Mouse (Mus musculus): ENCODE results near the gene Olfr467.
"Not testable (repeated sequence)": the region's sequence is repeated elsewhere in the genome, so short reads cannot be mapped to it uniquely, and the experiment has no call there.

Gene Olfr467

GRCm38 (mm10) chr7:107811963-107812362 lies at the start of gene Olfr467:
Gene Olfr467, plus strand, starts transcription at chr7:107812263.
- DNase-seq = no peak

- DNase-seq = no peak
Observed at GRCm38 (mm10) chr7:107770812-107771211, 41.3 kb upstream of the Olfr467 start.

GRCm38 (mm10) chr7:107778216-107778615 lies 33.8 kb upstream of the Olfr467 start:
- DNase-seq = no peak

- DNase-seq = peak; percentile 18
Observed at GRCm38 (mm10) chr7:107779611-107780010, 32.5 kb upstream of the Olfr467 start.

- DNase-seq = peak; percentile 40
Observed at GRCm38 (mm10) chr7:107787977-107788620, 24.0 kb upstream of the Olfr467 start.

- DNase-seq = no peak
Observed at GRCm38 (mm10) chr7:107796500-107796899, 15.6 kb upstream of the Olfr467 start.

- DNase-seq = no peak
Observed at GRCm38 (mm10) chr7:107801108-107801507, 11.0 kb upstream of the Olfr467 start, which contains the start of gene Ovch2. Gene Ovch2, minus strand, starts transcription at chr7:107801208.

- DNase-seq = no peak
Observed at GRCm38 (mm10) chr7:107802138-107802537, 9.9 kb upstream of the Olfr467 start.

- DNase-seq = peak; percentile 14
Observed at GRCm38 (mm10) chr7:107819442-107819841, 7.4 kb downstream of the Olfr467 start.

GRCm38 (mm10) chr7:107823867-107824266 lies 11.8 kb downstream of the Olfr467 start:
- not testable (repeated sequence) for DNase-seq

GRCm38 (mm10) chr7:107825441-107825840 lies 13.4 kb downstream of the Olfr467 start, which contains the start of gene Olfr469:
Gene Olfr469, minus strand, starts transcription at chr7:107825541.
- DNase-seq = not testable (repeated sequence)

- DNase-seq = peak; percentile 3
Observed at GRCm38 (mm10) chr7:107841719-107842118, 29.7 kb downstream of the Olfr467 start.

GRCm38 (mm10) chr7:107847390-107847789 lies 35.3 kb downstream of the Olfr467 start, which contains the start of gene Olfr470:
Gene Olfr470, minus strand, starts transcription at chr7:107847490.
- DNase-seq = not testable (repeated sequence)
